Mouse (Mus musculus) kidney, embryonic 14.5 days (tissue): ENCODE measurements at regions not wholly inside any gene's neighbourhood (a gene's known extent, or its start where the extent isn't known, plus 50 kb on each side); places are given as distances from the start of the nearest gene placed in this dataset.
"Not testable (repeated sequence)": the region's sequence is repeated elsewhere in the genome, so short reads cannot be mapped to it uniquely, and the experiment has no call there.

ENCODE experiments used
- ATAC-seq: fragments of 200-750 bp; cut with Nextera tagmentation; 2 replicates; pipeline ENCODE4 v1.8.0; 2017; ENCODE audit warnings: moderate number of reproducible peaks, mild to moderate bottlenecking, moderate TSS enrichment, moderate library complexity; ENCODE audit not compliant: low FRiP score, low TSS enrichment
- H3K27ac ChIP-seq: fragments of 300-500 bp; sonication (generic); 2 replicates; pipeline ENCODE4 v1.5.1; 2014; ENCODE audit warnings: low read depth, mild to moderate bottlenecking, low read length, moderate library complexity, mixed read lengths
- H3K27me3 ChIP-seq: fragments of 300-500 bp; sonication (generic); 2 replicates; pipeline ENCODE4 v1.6.1; 2014; ENCODE audit warnings: mild to moderate bottlenecking, low read length; ENCODE audit not compliant: control insufficient read depth, insufficient read depth
- H3K36me3 ChIP-seq: fragments of 300-500 bp; sonication (generic); 2 replicates; pipeline ENCODE4 v1.6.1; 2014; ENCODE audit warnings: low read length, mixed read lengths; ENCODE audit not compliant: control insufficient read depth, insufficient read depth
- H3K4me1 ChIP-seq: fragments of 300-500 bp; sonication (generic); 2 replicates; pipeline ENCODE4 v1.6.1; 2014; ENCODE audit warnings: low read length, mixed read lengths; ENCODE audit not compliant: control insufficient read depth, insufficient read depth
- H3K4me2 ChIP-seq: fragments of 300-500 bp; sonication (generic); replicated peaks from 2 replicates; pipeline ENCODE4 v1.6.1; 2014; ENCODE audit warnings: low read depth, mild to moderate bottlenecking, low read length
- H3K4me3 ChIP-seq: fragments of 300-500 bp; sonication (generic); 2 replicates; pipeline ENCODE4 v1.5.1; 2014; ENCODE audit warnings: mild to moderate bottlenecking, low read length
- H3K9ac ChIP-seq: fragments of 300-500 bp; sonication (generic); 2 replicates; pipeline ENCODE4 v1.6.1; 2014; ENCODE audit warnings: low read depth, mild to moderate bottlenecking, low read length, moderate library complexity
- H3K9me3 ChIP-seq: fragments of 300-500 bp; sonication (generic); 2 replicates; pipeline ENCODE4 v1.6.1; 2016; ENCODE audit warnings: low read length; ENCODE audit not compliant: control insufficient read depth
- WGBS: fragments of 180-500 bp; shearing (Covaris S2); extraction: QIAGEN DNeasy Blood & Tissue Kit; methylation state at CpG from one replicate; pipeline ENCODE4 v1.1.7; 2014; 5-methylcytosine and 5-hydroxymethylcytosine counted together

DNA sequence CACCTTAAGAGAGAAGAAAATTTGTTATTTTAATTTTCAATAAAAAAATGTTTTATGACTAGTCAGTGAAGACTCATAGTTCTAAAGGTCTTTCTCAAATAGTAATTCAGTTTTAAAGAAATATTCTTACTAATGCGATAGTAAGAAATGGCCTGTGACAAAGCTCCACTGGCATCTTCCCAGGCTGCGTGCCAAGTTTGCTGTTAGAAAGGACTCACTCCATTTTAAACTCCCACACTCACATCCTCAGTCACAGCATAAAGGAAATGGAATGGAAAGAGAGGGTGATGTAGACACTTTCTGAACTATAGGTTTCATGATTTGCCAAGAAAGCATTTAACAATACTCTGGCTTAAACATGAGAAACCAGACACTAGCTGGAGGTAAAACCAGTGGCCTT is 436.6 kb downstream of the Mei4 start:
- no peak overlapping the region for H3K4me2 ChIP-seq
- no peak overlapping the region for H3K9ac ChIP-seq
- H3K27ac ChIP-seq = no peak overlapping the region
- 78% methylated on average over 2 of the region's 2 CpGs for WGBS
- no peak overlapping the region for H3K4me3 ChIP-seq
- H3K36me3 ChIP-seq = no peaks in the 10 kb centered on the region
- no peaks in the 10 kb centered on the region for H3K27me3 ChIP-seq
- H3K4me1 ChIP-seq = no peaks in the 10 kb centered on the region
- no peak for ATAC-seq
- no peaks in the 10 kb centered on the region for H3K9me3 ChIP-seq

DNA sequence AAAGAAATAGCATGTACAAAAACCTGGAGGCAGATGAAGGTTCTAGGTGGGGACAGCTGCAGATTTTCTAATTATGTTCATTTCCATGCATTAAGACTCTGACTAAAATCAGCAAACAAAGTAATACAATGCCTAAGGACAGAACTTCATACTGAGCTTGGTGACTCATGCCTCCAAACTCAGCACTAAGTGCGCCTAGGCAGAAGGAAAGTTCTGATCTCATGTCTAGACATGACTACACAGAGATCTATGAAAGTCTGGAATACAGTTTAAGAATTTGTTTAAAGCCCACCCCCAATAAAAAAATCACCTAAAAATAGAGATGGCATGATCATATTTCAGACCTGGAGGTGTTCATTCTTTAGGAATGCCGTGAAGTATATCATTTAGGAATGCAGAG is 442.8 kb downstream of the Mei4 start:
- no peak for ATAC-seq
- Histone ChIP-seq H3K9ac (no peak overlapping the region), H3K27ac (no peak overlapping the region), H3K4me2 (no peak overlapping the region), H3K4me3 (no peak overlapping the region), H3K36me3 (no peaks in the 10 kb centered on the region), H3K27me3 (no peaks in the 10 kb centered on the region), H3K4me1 (no peaks in the 10 kb centered on the region), H3K9me3 (no peaks in the 10 kb centered on the region)
- WGBS = 88% methylated on average over 2 of the region's 2 CpGs

GRCm38 (mm10) chr9:82312466-82312865 is 449.0 kb downstream of the Mei4 start:
- Histone ChIP-seq H3K27ac (no peak overlapping the region), H3K4me2 (no peak overlapping the region), H3K9ac (no peak overlapping the region), H3K9me3 (no peaks in the 10 kb centered on the region), H3K27me3 (no peaks in the 10 kb centered on the region), H3K4me3 (no peak overlapping the region), H3K36me3 (no peaks in the 10 kb centered on the region), H3K4me1 (no peaks in the 10 kb centered on the region)
- ATAC-seq = no peak
- 84% methylated on average over 2 of the region's 2 CpGs for WGBS

GRCm38 (mm10) chr9:82340452-82340851 is 477.0 kb downstream of the Mei4 start:
- no peaks in the 10 kb centered on the region for H3K4me1 ChIP-seq
- H3K9me3 ChIP-seq = no peaks in the 10 kb centered on the region; the same call in 1 of the 2 replicates
- H3K4me2 ChIP-seq = no peak overlapping the region
- H3K27ac ChIP-seq = no peak overlapping the region
- no peak overlapping the region for H3K4me3 ChIP-seq
- no peaks in the 10 kb centered on the region for H3K27me3 ChIP-seq
- H3K9ac ChIP-seq = no peak overlapping the region
- 68% methylated on average over 3 of the region's 3 CpGs for WGBS
- no peak for ATAC-seq
- no peaks in the 10 kb centered on the region for H3K36me3 ChIP-seq

DNA sequence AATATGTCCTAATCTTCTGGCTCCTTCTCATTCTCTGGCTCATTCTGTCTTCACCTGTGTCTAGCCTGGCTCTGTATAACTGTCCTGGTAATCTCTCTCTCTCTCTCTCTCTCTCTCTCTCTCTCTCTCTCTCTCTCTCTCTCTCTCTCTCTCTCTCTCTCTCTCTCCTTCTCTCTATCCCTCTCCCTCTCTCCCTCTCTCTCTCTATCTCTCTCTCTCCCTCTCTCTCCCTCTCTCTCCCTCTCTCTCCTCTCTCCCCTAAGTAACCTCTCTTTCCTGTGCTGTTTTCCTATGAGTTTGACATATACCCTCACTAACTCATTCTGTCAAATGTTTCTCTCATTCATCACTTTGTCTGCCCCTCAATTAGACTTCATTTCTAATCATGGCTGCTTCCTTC is 478.6 kb upstream of the Irak1bp1 start:
- not testable (repeated sequence) for H3K27ac ChIP-seq, ATAC-seq, H3K9me3 ChIP-seq, H3K27me3 ChIP-seq, H3K36me3 ChIP-seq, H3K9ac ChIP-seq, H3K4me3 ChIP-seq, H3K4me2 ChIP-seq, H3K4me1 ChIP-seq

- WGBS = 76% methylated on average over 2 of the region's 2 CpGs
- H3K4me1 ChIP-seq = no peaks in the 10 kb centered on the region
- H3K27me3 ChIP-seq = no peaks in the 10 kb centered on the region
- no peak overlapping the region for H3K9ac ChIP-seq
- H3K27ac ChIP-seq = no peak overlapping the region
- H3K36me3 ChIP-seq = no peaks in the 10 kb centered on the region
- ATAC-seq = no peak
- H3K4me2 ChIP-seq = no peak overlapping the region
- no peak overlapping the region for H3K4me3 ChIP-seq
- H3K9me3 ChIP-seq = no peaks in the 10 kb centered on the region
Measured at GRCm38 (mm10) chr9:82359573-82359972, 469.8 kb upstream of the Irak1bp1 start.

DNA sequence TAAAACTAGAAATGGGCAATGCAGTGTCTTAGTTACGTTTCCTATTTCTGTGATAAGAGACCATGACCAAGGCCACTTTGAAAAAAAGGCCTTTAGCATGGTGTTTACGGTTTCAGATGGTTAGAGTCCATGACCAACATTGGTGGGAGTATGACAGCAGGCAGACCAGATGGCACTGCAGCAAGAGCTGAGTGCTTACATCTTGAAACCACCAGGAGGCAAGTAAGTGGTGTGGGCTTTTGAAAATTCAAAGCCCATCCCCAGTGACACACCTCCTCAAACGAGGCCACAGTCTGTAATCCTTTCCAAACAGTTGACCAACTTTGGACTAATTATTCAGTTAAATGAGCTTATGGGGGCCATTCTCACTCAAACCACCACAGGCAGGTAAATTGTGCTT is 427.0 kb upstream of the Irak1bp1 start:
- no peaks in the 10 kb centered on the region for H3K27me3 ChIP-seq
- no peak overlapping the region for H3K4me3 ChIP-seq
- 50% methylated on average over 3 of the region's 3 CpGs for WGBS
- no peaks in the 10 kb centered on the region for H3K4me1 ChIP-seq
- no peak overlapping the region for H3K4me2 ChIP-seq
- H3K9me3 ChIP-seq = no peaks in the 10 kb centered on the region
- no peak overlapping the region for H3K9ac ChIP-seq
- no peaks in the 10 kb centered on the region for H3K36me3 ChIP-seq
- no peak overlapping the region for H3K27ac ChIP-seq
- 0 out of 2 replicates have a peak, but pooled peaks have one; percentile 43 for ATAC-seq

DNA sequence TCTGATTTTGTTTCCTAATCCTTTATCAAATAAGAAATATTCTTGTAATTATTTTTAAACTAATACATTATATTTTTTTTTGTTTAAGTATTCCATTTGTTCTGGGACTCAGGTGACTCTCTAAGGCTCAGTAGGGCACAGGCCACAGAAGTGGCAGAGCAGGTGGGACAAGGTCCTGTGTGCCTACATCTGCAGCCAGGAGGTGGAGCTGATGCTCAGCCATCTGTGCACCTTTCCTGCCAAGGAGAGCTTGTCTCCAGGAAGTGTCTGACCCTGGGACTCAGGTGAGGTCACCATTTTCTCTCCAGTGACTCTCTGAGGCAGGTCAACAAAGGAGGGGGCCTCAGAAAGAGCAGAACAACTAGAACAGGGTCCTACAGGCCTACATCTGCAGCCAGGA is 425.3 kb upstream of the Irak1bp1 start:
- H3K4me3 ChIP-seq = no peak overlapping the region
- no peak for ATAC-seq
- H3K9me3 ChIP-seq = no peaks in the 10 kb centered on the region
- H3K4me2 ChIP-seq = no peak overlapping the region
- H3K27ac ChIP-seq = no peak overlapping the region
- H3K27me3 ChIP-seq = no peaks in the 10 kb centered on the region
- no peak overlapping the region for H3K9ac ChIP-seq
- no peaks in the 10 kb centered on the region for H3K36me3 ChIP-seq
- no peaks in the 10 kb centered on the region for H3K4me1 ChIP-seq

GRCm38 (mm10) chr9:82407177-82407576 is 422.2 kb upstream of the Irak1bp1 start:
- Histone ChIP-seq H3K27ac (no peak overlapping the region), H3K27me3 (no peaks in the 10 kb centered on the region), H3K9me3 (no peaks in the 10 kb centered on the region), H3K36me3 (no peaks in the 10 kb centered on the region), H3K4me3 (no peak overlapping the region), H3K9ac (no peak overlapping the region), H3K4me2 (no peak overlapping the region), H3K4me1 (no peaks in the 10 kb centered on the region)
- 80% methylated on average over 3 of the region's 3 CpGs for WGBS
- ATAC-seq = no peak

DNA sequence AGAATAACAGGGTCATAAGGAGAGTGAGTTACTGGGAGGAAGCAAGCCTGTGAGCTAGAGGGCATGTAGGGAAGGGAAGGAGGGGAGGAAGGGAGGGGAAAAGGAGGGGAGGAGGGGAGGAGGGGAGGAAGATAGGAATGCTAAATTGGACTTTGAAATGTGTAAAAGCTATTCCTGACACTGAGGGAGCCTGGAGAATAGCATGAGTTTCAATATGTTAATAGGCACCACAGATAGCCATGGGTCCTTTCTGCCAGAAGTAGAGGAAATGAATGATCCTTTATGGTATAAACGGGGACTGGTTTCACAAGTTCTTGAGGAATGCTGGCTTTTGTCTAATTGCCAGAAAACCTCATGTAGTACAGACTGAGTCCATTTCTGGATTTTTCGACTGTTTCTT is 420.4 kb upstream of the Irak1bp1 start:
- Histone ChIP-seq H3K4me1 (no peaks in the 10 kb centered on the region), H3K4me3 (no peak overlapping the region), H3K27me3 (no peaks in the 10 kb centered on the region), H3K9me3 (no peaks in the 10 kb centered on the region), H3K4me2 (no peak overlapping the region), H3K27ac (no peak overlapping the region), H3K9ac (no peak overlapping the region), H3K36me3 (no peaks in the 10 kb centered on the region)
- ATAC-seq = no peak
- WGBS = 56% methylated on average over 2 of the region's 2 CpGs
